Mouse (Mus musculus) cerebellum, adult 9-10 months (tissue): ENCODE results near the gene Gm6793.

Source experiments
- DNase-seq: peaks from one replicate; pipeline ENCODE4 v3.0.0; 2022

Gm6793 gene

DNA sequence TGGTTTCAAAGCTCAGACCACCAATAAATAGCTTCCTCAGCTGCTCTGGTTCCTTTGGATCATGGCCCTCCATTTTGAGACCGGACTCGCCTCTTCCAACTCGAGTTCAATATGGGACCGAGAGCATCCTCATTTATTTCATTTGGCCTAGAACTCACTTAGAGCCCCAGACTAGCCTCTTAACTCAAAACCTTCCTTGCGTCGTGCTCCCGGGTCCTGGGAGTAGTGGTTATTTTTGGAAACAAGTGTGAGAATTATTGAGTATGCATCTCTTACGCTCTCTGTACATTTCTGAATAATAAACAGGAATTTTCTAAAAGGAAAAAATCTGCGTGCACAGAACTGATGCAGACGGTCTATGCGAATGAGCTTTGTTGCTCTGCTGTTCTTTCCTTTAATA, at the start of gene Gm6793:
Gene Gm6793 (minus strand): TSS at position 101 of the 400 bp plus-strand sequence.
- DNase-seq, result no peak

DNA sequence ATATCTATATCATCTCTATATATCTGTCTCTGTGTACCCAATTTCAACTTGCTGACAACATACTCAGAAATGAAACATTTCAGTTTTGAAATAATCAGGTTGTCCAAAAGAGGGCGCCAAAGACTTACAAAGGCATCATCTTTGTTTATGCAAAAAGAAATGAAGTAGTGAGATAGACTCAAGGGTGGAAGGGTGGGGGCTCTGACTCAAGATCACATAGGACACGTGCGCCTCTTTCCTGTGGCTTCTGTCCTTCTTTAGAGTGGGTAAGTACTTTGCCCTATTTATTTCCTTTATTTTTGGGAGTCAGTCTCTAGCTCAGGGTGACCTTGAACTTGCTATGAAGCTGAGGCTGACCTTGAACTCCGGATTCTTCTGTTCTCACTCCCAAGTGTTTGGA, 46.5 kb upstream of the Gm6793 start:
- DNase-seq, result peak; percentile 65

DNA sequence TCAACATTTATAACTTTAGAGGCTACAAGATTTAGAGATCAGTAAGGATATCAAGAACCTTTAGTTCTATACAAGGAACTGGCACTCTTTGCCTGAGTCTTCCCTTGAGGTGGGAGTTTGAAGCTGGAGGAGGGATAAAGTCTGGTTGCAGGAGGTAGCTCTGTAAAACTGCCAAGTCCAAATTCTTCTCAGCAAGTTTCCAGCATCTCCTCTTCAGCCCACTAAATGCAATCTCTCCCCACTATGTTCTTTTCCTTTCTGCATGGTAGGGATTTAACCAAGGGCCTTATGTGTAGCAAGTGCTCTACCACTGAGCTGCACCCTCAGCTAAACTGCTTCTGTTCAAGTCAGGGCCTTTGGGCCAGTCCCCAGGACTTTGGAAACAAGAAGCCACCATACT, 39.6 kb upstream of the Gm6793 start:
- DNase-seq, result no peak

DNA sequence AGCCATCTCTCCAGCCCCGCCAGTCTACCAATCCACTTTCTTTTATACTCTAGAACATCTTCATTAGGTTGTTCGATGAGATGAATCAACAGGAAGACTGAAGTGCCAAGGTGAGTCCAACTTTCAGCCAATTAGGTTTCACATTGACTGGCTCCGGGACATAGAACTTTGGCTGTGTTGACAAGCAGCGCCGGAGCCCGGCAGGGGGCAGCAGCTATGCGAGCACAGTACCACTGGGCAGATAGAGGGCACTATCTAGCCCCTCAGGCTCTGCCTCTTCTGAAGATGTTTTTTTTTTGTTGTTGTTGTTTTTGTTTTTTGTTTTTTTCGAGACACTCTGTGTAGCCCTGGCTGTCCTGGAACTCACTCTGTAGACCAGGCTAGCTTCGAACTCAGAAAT, 36.7 kb upstream of the Gm6793 start:
- no peak for DNase-seq

DNA sequence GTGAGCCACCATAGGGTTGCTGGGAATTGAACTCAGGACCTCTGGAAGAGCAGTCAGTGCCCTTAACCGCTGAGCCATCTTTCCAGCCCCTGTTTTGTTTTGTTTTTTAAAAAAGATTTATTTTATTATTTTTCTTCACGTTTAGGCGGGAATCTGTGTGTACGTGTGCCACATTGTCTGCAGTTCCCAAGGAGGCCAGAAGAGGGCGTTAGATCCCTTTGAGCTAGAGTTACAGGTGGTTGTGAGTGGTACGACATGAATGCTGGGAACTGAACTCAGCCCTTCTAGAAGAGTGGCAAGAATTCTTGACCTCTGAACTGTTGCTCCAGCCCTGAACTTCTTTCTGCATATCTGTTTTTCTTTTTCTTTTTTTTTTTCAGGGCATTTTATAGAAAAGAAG, 35.1 kb upstream of the Gm6793 start:
- DNase-seq, result no peak

DNA sequence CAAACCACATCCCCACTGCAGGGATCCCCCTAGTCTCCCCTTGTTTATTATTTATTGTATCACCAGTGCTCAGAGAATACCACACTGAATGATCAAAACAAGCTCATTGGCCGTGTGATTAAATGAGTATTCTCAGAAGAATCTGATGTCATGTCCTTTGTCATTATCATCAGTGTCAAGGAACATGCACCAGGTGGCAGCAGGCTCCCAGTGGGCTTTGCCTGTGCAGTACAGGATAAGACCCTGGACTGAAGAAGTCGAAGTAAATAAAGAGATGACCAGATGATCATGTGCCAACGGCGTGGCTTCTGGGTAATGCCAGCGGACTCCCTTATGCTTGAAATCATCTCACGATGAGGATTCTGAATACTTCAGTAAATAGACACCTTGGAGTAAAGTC, 33.5 kb upstream of the Gm6793 start:
- DNase-seq, result no peak

DNA sequence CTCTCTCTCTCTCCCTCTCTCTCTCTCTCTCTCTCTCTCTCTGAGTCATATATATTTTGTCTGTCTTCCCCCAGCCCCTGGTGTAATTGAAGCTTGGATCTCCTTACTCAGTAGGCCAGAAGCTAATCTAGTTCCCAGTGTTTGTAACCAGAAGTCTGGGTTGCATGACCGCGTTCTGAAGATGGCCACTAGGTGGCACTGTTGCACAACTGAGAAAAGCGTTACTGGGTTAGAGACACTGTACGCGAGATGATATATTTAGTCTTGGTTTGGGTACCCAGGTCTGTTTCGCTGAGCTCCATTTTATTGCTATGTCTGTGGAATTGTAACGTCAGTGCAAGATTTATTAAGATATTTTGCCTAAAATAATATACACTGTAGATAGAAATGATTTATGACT, 31.1 kb upstream of the Gm6793 start:
- peak; percentile 78 for DNase-seq

DNA sequence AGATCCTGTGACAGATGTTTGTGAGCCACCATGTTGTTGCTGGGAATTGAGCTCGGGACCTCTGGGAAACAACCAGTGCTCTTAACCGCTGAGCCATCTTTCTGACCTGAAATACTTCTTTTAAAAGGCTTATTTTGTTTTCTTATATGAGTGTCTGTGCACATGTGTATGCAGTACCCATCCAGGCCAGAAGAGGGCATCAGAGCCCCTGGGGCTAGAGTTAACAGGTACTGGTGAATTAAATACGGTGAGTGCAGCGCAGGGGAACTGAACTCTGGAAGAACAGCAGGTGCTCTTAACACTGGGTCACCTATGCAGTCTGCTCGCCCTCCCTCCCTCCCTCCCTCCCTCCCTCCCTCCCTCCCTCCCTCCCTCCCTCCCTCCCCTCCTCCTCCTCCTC, 30.3 kb upstream of the Gm6793 start:
- no peak for DNase-seq

DNA sequence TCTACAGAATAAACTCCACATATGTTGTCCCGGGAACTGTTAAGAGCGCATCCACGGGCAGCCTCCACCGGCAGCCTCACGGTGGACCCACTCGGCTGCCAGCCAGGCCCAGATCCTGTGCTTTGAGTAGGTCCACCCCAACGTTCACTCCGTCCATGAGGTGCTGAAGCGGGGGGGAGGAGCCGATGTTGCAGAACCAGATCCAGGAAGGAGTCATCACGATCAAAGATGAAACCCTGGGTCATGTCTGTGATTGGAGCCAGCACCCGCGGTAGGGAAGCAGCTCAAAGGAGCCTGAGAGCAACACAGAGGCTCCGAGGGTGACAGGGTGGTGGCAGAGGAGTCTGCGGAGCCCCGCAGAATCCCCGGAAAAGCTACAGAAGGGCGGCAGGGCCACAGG, 22.7 kb upstream of the Gm6793 start:
- DNase-seq, result no peak

DNA sequence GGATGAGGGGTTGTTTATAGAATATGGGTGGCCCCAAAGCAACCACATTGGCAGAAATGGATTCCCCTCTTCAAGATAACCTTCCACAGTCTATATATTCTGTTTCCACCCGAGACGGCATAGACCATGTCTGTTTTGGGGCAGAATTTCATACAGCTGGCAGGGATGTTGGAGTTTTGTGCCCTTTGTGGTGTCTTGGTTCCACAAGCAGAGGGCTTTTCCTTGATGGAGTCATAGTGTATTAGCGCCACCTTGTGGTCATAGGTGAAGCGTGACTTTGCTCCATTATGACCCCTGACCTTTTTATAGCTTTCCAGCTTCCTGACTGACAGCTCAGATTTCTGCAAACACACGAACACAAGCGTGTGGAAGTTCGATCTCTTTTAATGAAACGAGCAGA, 19.8 kb upstream of the Gm6793 start:
- DNase-seq, result peak; percentile 41

DNA sequence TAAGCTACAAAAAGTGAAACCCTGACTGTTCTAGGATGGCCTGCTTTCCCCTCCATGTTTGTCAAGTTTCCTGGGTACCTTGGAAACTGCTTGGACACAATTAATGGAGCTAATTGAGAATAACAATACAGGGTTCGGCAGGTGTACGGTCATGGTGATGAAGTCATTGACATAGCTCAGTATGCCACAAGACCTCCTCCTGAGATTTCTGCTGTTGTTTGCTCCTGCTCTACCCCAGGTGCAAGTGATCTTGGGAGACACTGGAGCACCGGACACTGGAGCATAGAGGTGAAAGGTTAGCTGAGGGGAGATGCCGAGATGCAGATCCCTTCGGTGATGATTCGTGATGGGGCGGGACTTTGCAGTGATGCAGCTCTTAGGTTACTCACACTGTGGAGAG, 18.2 kb upstream of the Gm6793 start:
- no peak for DNase-seq

DNA sequence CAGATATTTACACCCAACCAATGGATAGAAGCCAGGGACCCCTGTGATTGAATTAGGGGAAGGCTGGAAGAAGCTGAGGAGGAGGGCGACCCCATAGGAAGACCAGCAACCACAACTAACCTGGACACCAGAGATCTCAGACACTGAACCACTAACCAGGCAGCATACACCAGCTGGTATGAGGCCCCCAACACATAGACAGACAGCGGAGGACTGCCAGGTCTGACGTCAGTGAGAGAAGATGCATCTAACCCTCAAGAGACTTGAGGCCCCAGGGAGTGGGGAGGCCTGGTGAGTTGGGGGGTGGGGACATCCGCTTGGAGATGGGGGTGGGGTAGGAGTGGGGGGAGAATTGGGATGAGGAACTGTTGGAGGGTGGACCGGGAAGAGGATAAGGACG, 15.8 kb upstream of the Gm6793 start:
- no peak for DNase-seq

DNA sequence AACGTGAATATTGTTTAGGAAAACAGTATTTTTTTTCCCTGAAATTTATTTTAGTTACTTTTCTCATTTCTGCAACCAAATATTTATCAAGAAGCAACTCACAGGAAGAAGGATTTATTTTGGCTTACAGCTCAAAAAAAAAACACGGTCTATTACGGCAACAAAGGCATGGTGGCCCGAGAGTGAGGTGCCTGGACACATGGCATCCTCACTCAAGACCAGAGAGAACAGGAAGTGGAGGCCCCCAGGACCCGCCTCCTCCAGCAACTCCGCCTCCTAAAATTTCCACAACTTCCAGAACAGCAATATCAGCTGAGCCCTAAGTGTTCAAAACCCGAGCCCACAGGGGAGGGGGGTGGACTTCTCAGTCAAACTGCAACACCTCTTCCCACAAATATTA, 14.6 kb upstream of the Gm6793 start:
- DNase-seq, result no peak

DNA sequence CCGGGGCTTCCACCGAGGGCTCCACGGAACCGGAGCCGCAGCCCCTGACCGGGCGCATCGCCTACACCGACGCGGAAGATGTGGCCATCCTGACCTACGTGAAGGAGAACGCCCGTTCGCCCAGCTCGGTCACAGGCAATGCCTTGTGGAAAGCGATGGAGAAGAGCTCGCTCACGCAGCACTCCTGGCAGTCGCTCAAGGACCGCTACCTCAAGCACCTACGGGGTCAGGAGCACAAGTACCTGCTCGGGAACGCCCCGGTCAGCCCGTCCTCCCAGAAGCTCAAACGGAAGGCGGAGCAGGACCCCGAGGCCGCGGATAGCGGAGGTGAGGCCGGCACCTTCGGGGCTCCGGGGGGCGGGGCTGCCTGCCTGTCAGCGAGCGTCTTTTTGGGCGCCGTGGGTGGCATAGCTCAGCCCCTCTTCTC, 3.0 kb downstream of the Gm6793 start:
- peak; percentile 52 for DNase-seq

DNA sequence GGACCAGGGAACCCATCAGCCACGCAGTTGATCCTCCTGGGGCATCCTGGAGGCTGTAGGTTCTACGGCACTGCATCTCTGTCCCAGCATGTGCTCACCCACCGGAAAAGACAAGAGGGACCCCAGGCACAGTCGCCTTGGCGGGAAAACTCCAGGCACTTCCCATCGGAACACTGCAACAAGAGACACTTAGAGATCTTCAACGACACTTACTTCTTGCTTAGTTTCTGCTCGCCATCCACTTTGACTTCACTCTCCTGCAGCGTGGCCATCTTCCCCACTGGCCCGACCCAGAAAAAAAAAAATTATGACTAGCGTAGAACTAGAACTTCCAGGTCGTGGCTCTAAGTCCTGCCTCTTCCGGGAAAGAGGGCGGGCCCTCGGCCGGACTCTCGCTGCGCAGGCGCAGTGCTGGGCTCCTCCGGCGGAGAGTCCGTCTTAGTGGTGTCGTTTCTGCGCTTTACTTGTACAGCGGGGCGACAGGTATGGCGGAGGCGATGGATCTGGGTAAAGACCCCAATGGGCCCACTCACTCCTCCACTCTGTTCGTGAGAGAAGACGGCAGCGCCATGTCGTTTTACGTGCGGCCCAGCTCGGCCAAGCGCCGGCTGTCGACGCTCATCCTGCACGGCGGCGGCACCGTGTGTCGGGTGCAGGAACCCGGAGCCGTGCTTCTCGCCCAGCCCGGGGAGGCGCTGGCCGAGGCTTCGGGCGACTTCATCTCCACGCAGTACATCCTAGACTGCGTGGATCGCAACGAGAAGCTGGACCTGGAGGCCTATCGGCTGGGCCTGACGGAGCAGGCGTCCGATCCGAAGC, 3.6 kb downstream of the Gm6793 start, which contains the start of the genes Kars and Terf2ip:
Gene Kars (minus strand): TSS at position 327 of the 819 bp plus-strand sequence.
Gene Terf2ip (plus strand): TSS at position 402 of the 819 bp plus-strand sequence.
- DNase-seq, result peak; percentile 92

DNA sequence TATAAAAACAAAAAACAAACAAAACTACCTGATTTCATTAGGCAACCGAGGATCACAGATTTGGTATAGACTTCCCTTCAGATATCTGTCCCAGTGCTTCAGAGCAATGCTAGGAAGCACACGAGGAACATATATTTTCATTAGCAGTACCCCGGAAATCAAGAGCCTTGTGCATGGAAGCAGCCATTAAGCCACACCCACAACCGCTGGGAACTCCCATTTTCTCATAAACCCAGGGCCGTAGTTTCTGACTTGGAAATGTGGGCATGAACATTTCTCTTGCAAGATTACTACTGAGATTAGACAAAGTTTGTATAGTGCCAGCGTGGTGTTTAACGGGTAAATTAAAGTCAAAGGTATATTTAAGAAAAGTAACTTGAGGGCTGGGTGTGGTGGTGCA, 5.3 kb downstream of the Gm6793 start:
- no peak for DNase-seq

DNA sequence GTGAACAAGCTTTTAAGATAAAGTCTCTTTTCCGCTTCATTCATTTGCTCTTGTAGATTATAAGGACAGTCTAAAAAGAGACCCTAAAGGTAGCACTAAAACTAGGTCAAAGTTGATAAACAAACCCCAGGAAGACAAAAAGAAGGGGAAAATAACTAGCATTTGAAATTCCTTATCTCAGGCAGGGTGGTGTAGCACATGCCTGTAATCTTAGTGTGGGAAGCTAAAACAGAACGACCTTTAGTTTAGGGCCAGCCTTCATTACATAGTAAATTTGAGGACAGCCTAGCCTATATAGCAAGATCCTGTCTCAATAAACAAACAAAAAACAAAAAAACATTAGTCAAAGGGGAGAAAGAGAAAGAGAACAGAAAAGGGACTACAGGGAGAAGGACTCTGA, 7.2 kb downstream of the Gm6793 start:
- no peak for DNase-seq

DNA sequence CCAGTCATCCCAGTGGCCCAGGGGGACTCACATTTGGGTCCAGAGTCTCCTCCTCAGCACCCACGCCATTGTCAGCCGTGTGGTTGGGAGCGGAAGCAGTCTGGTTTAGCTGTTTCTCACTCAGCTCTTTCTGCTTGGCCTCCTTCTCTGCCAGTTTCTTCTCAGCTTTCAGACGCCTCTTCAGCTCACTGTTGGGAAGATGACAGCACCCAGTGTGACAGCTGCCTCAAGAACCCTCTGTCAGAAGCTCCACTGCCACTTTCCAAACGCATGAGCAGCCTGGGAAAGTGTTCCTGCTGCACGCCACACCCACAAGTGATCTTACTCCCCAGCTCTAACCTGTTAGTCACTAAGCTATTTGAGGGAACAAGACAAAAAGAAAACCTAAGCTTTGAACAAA, 9.2 kb downstream of the Gm6793 start:
- DNase-seq, result no peak

DNA sequence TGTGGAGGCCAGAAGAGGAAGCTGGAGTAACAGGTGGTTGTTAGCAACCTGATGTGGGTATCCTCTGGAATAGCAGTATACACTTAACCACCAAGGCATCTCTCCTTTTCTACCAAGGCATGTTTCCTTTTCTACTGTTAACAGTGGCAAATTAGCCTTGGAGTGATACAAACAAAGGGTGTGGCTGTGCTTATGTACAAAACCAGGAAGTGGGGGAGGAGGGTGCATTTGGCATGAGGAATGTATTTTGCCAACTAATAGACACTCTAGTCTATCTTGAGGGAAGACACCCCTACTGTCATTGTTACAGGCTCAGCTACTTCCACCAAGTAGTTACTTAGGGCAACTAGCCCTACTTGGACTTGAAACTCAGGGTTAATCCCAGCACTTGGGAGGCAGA, 10.1 kb downstream of the Gm6793 start:
- DNase-seq, result no peak

DNA sequence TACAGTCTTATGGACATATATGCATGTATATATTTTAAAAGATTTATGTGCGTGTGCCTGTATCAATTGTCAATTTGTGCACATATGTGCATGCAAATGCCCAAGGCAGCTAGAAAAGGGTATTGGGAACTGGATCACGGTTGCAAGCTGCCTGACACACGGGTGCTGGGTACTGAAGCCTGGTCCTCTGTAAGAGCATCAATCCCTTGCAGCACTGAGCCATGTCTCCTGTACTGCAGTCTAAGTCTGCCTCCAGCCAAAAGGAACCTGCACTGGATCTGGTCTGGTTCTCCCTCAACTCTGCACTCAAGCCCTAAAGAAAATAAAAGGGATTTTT, 22.2 kb downstream of the Gm6793 start:
- DNase-seq, result no peak

DNA sequence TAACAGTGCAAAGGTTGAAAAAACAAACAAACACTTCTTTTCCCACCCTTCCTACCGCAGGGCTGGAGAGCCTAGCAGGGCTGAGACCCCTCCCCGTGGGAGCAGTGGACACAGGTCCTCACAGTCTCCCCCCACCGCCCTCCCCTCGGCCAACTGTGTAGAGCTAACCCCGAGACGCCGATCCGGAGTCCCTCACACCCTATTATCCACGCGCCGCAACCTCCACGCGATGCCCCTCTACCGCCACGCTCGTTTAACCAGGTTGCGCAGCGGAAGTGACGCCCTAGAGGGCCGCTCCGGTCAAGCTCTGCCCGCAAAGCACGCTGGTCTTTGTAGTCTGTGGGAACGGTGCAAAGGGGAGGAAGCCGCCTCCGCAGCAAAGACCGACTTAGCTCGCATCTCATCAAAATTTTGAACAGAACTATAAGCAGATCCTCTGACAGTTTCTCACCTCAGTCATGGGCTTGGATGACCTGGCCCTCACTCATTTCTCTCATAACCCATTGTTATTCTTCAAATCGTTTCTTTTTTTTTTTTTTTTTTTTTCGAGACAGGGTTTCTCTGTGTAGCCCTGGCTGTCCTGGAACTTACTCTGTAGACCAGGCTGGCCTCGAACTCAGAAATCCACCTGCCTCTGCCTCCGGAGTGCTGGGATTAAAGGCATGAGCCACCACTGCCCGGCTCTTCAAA, 22.7 kb downstream of the Gm6793 start, which contains the start of gene Adat1:
Gene Adat1 (minus strand): TSS at position 290 of the 690 bp plus-strand sequence.
- peak; percentile 85 for DNase-seq

DNA sequence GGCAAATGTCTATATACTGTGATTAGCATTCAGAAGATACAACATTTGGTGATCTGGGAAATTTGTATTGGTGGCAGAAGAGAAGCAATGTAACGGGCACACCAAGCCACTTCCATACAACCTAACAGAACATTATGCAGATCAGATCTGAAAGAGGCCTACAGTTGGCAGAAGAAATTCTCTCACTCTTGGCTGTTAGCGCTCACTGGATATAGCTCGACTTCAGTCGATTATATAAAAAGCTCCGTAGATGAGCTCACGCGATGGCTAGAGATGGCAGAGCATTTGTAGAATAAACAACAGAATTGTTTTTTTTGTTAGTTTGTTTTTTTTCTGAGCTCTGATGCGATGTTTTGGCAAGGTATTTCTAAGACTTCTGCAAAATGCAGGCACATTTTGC, 23.6 kb downstream of the Gm6793 start:
- no peak for DNase-seq

DNA sequence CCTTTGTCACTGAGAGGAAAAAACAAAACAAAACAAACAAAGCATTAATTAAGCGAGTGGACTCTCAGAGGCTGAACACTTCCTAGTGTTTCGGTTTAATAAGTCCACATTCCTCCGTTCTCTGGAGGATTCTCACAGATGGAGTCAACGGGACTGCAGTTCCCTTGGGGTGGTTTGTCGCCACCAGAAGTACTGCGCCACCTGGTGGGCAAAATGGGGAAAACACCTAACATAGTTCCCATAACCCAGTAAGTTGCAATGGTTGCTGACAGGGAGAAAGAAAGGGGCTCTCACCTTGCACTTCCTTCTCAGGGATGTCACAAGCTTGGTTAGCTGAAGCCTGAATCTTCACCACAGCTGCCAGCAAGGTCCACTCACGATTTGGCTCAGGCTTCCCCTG, 24.9 kb downstream of the Gm6793 start:
- DNase-seq, result peak; percentile 82

DNA sequence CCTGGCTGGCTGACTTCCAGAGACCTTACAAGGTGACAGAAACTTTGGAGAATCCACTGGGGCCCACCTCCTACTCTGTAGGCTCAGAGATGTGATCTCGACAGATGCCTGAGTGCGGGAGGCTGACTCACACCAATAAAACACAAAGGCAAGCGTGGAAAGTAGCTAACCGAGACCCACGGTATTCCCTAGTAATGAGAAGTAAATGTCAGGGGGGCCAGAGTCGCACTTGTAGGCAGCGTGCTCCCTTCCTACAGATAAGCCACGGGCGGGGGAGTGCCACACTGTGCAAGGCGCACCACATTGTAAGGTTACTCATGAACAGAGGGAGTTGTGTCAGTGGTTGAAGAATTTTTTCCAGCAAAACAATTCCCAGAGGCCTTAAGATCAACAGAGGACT, 30.3 kb downstream of the Gm6793 start:
- no peak for DNase-seq
